Mouse (Mus musculus) lung, embryonic 16.5 days (tissue): ENCODE results near the gene Slc12a7. TPM values are rescaled to one million over a fixed set of nuclear protein-coding genes. Genes with fewer than 3 reads are reported as not detected.

Experiments used
- ATAC-seq: fragments of 200-750 bp; cut with Nextera tagmentation; 2 replicates; pipeline ENCODE4 v1.8.0; 2017; ENCODE audit warnings: low read depth, mild to moderate bottlenecking, moderate library complexity
- H3K27ac ChIP-seq: fragments of 300-500 bp; sonication (generic); 2 replicates; pipeline ENCODE4 v1.5.1; 2014; ENCODE audit warnings: mild to moderate bottlenecking, control low read depth, low read length
- H3K27me3 ChIP-seq: fragments of 300-500 bp; sonication (generic); 2 replicates; pipeline ENCODE4 v1.6.1; 2014; ENCODE audit warnings: low read depth, low read length, mixed read lengths; ENCODE audit not compliant: control insufficient read depth, insufficient read depth
- H3K36me3 ChIP-seq: fragments of 300-500 bp; sonication (generic); 2 replicates; pipeline ENCODE4 v1.6.1; 2014; ENCODE audit warnings: low read length; ENCODE audit not compliant: control insufficient read depth, insufficient read depth
- H3K4me1 ChIP-seq: fragments of 300-500 bp; sonication (generic); replicated peaks from 2 replicates; pipeline ENCODE4 v1.6.1; 2014; ENCODE audit warnings: low read length, mixed read lengths; ENCODE audit not compliant: control insufficient read depth, insufficient read depth
- H3K4me2 ChIP-seq: fragments of 300-500 bp; sonication (generic); 2 replicates; pipeline ENCODE4 v1.6.1; 2014; ENCODE audit warnings: low read depth, low read length, control low read depth
- H3K4me3 ChIP-seq: fragments of 300-500 bp; sonication (generic); 2 replicates; pipeline ENCODE4 v1.5.1; 2014; ENCODE audit warnings: mild to moderate bottlenecking, low read length, control low read depth
- H3K9ac ChIP-seq: fragments of 300-500 bp; sonication (generic); 2 replicates; pipeline ENCODE4 v1.6.1; 2014; ENCODE audit warnings: low read length, control low read depth
- H3K9me3 ChIP-seq: fragments of 300-500 bp; sonication (generic); 2 replicates; pipeline ENCODE4 v1.6.1; 2016; ENCODE audit warnings: low read length; ENCODE audit not compliant: control insufficient read depth
- WGBS: fragments of 180-500 bp; shearing (Covaris S2); extraction: QIAGEN DNeasy Blood & Tissue Kit; methylation state at CpG from one replicate; pipeline ENCODE4 v1.1.7; 2014; 5-methylcytosine and 5-hydroxymethylcytosine counted together
- polyA plus RNA-seq: library from polyadenylated mRNA; unstranded; fragments of >200 nt; fragmentation: Nextera tagmentation; extraction: Ambion mirVana; gene quantifications from 2 replicates; pipeline ENCODE4 v1.2.1, GENCODE M21; 2015

Slc12a7 gene
- polyA plus RNA-seq, 1 experiment from 2014 or later = 14.6 TPM

DNA sequence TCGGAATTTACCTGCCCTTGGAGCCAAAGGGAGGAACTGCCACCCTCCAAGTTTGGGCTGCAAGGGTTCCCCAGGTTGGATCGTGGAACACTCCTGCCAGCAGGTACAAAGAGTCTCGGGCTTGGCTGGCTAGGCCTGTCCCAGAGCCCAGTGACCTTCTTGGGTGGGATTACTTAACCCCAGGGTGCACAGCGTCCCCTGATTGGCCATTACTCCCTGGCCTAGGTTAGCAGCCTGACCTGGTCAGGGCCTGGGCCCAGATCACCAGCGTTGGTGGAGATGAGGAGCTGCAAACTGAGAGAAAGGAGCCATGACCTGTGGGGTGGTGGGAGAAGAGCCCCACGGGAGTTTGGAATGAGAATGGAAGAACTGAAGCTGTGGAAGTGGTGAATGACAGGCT, 30.0 kb downstream of the Slc12a7 start:
- ATAC-seq = no peak; the same call in 1 of the 2 replicates
- Histone ChIP-seq H3K27me3 (no peaks in the 10 kb centered on the region), H3K4me3 (peak overlapping the region; percentile 75), H3K27ac (0 out of 2 replicates have a peak overlapping the region, but pooled peaks have one; percentile 10), H3K4me1 (peaks cover 8% of the 10 kb centered on the region), H3K9me3 (no peaks in the 10 kb centered on the region), H3K9ac (peak overlapping the region; percentile 81), H3K4me2 (peak overlapping the region; percentile 96), H3K36me3 (no peaks in the 10 kb centered on the region)
- 43% methylated on average over 6 of the region's 6 CpGs for WGBS

DNA sequence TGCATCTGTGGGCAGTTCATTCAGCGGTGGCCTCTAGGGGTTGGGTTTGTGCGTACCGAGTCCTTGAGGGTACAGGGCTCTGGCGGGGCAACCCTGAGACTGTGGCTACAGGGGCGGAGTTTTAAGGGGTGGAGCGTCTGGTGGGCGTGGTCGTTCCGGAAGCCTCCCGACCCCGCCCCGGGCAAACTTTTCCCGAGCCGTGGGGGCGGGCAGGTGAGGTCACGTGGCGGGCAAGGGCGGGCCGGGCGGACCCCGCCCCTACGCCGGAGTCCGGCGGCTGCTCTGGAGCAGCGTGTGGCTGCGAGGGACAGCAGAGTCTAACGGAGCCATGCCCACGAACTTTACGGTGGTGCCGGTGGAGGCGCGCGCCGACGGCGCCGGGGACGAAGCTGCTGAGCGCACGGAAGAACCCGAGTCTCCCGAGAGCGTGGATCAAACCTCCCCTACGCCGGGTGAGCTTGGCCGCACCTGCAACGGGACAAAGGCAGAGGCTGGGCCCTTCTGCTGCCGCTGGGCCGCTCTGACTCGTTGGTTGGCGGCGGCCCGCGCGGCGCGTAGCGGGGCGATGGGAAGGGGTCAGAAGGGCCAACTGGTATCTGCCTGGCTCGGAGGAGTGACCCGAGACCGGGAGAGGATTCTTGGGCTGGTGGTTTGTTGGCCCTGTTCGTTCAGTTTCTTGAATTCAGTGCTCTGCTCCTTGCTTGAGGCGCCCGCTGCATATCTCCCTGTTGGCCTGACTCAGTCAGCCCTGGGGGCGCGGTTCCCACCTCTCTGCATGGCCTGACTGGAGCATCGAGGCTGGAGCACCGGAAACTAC, 30.8 kb downstream of the Slc12a7 start:
- peak overlapping the region; percentile 75 for H3K4me3 ChIP-seq
- peak overlapping the region; percentile 47 for H3K27ac ChIP-seq
- peak; percentile 96 for ATAC-seq
- peak overlapping the region; percentile 96 for H3K4me2 ChIP-seq
- WGBS = under 1% methylated on average over 64 of the region's 70 CpGs
- peaks cover 8% of the 10 kb centered on the region for H3K4me1 ChIP-seq
- H3K36me3 ChIP-seq = no peaks in the 10 kb centered on the region
- no peaks in the 10 kb centered on the region for H3K9me3 ChIP-seq
- peak overlapping the region; percentile 81 for H3K9ac ChIP-seq
- H3K27me3 ChIP-seq = no peaks in the 10 kb centered on the region

DNA sequence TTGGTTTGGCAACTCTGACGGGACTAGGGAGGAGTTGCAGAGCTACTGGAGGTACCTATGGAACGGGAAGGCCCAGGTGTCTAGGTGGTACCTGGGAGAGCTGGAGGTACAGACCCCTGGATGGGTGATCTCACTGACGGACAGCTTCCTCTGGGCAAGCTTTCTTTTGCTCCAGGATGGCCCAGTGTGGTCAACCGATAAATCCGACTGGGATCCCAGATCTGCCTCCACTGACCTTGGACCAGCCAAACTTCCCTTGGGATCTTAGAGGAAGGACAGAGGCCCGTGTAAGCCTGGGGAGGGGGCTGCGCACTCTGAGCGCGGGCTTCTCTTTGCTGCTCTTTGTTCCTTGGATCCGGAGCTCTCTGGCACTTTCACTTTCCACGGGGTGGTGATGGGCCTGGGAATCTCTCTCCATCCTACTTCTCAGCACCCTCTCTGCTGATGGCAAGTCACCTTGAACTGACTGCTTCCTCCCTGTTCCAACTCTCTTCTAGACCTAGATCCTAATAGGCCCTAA, 31.4 kb downstream of the Slc12a7 start:
- H3K4me2 ChIP-seq = peak overlapping the region; percentile 96
- WGBS = under 1% methylated on average over 11 of the region's 11 CpGs
- no peak for ATAC-seq
- H3K9me3 ChIP-seq = no peaks in the 10 kb centered on the region
- H3K36me3 ChIP-seq = no peaks in the 10 kb centered on the region
- H3K4me1 ChIP-seq = peaks cover 8% of the 10 kb centered on the region
- H3K27ac ChIP-seq = peak overlapping the region; percentile 47; the same call in 1 of the 2 replicates
- peak overlapping the region; percentile 81 for H3K9ac ChIP-seq
- peak overlapping the region; percentile 75 for H3K4me3 ChIP-seq
- H3K27me3 ChIP-seq = no peaks in the 10 kb centered on the region

DNA sequence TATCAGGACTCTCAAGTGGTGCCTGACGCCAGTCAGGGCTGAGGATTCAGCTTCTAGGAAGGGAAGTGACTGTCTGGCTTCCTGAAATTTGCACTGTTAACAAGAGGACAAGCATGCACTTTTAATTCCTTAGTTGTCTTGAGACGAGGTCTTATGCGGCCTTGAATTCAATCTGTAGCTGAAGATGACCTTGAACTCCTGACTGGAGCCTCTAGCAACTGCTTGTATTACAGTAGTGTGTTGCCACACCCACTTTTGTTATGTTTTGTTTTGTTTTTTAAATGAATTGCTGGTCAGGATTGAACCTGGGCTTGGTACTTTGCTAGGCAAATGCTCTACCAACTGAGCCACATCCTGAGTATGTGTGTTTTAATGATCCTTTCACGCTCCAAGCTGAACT, 32.5 kb downstream of the Slc12a7 start:
- H3K27me3 ChIP-seq = no peaks in the 10 kb centered on the region
- H3K4me3 ChIP-seq = no peak overlapping the region
- no peak overlapping the region; the same call in 1 of the 2 replicates for H3K9ac ChIP-seq
- WGBS = 53% methylated on average over 4 of the region's 4 CpGs
- no peaks in the 10 kb centered on the region for H3K9me3 ChIP-seq
- peaks cover 8% of the 10 kb centered on the region for H3K4me1 ChIP-seq
- H3K4me2 ChIP-seq = no peak overlapping the region
- no peak for ATAC-seq
- H3K27ac ChIP-seq = no peak overlapping the region
- H3K36me3 ChIP-seq = no peaks in the 10 kb centered on the region

DNA sequence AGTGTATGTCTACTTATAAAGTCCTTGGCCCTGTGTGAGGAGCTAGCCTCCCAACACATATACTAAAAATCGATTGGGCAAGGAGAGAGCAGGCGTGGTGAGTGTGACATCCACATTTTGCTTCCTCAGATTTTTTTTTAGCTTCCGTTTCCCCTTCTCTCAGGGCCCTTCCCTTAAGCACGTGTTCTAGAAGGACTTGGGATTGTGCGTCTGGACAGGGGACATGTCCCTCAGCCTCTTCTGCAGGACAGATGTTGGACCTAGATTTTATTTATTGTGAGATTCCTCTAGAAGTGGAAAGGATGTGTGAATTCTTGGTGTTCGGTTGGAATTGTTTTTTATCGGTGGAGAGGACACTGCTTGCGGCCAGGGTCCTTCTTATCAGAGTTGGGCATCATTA, 34.3 kb downstream of the Slc12a7 start:
- peaks cover 13% of the 10 kb centered on the region for H3K4me1 ChIP-seq
- H3K27me3 ChIP-seq = no peaks in the 10 kb centered on the region
- H3K4me2 ChIP-seq = no peak overlapping the region
- WGBS = 65% methylated on average over 8 of the region's 8 CpGs
- H3K36me3 ChIP-seq = no peaks in the 10 kb centered on the region
- no peak for ATAC-seq
- H3K9me3 ChIP-seq = no peaks in the 10 kb centered on the region
- H3K4me3 ChIP-seq = no peak overlapping the region
- no peak overlapping the region for H3K27ac ChIP-seq
- H3K9ac ChIP-seq = no peak overlapping the region

DNA sequence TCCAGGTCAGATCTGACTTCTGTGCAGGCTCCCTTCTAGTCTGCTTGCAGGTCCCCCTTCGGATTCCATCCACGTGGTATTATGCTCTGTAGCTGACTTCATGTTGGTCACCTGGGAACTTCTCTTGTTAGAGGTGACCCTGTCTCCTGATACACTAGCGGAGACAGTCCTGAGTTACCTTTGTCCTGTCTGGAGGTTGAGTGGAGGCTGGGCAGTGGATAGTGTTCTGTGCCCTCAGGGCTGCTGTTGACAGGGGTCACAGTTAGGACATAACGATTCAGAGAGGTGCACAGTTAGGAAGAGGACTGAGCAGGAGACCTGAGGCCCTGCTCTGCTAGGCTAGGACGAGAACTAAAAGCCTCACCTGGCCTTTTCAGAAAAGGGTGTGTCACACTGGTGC, 34.9 kb downstream of the Slc12a7 start:
- Histone ChIP-seq H3K9ac (no peak overlapping the region), H3K4me2 (no peak overlapping the region), H3K36me3 (no peaks in the 10 kb centered on the region), H3K4me3 (no peak overlapping the region), H3K27me3 (no peaks in the 10 kb centered on the region), H3K9me3 (no peaks in the 10 kb centered on the region), H3K4me1 (peaks cover 17% of the 10 kb centered on the region), H3K27ac (no peak overlapping the region)
- 75% methylated on average over 5 of the region's 5 CpGs for WGBS
- ATAC-seq = no peak

DNA sequence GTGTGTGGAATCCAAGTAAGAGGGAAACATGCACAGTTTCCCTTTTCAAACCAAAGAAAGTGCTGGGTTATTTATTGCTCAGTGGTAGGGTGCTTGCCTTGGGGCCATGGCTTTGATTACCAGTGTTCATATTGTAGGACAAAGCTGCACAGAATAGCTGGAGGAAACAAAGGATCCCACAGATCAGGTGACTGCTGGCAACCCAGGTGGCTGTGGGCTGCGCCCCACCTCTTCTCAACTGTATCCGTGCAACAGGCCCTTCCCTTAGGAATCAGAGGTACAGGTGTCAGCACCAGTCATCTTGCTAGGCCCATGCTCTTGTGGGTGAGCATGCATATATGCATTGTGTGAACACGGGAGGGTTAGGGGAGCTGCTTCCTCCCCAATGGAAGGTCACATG, 35.4 kb downstream of the Slc12a7 start:
- WGBS = 77% methylated on average over 3 of the region's 3 CpGs
- Histone ChIP-seq H3K36me3 (no peaks in the 10 kb centered on the region), H3K9me3 (no peaks in the 10 kb centered on the region), H3K9ac (no peak overlapping the region), H3K4me2 (no peak overlapping the region), H3K27ac (no peak overlapping the region), H3K27me3 (no peaks in the 10 kb centered on the region), H3K4me1 (peaks cover 22% of the 10 kb centered on the region), H3K4me3 (no peak overlapping the region)
- no peak for ATAC-seq

DNA sequence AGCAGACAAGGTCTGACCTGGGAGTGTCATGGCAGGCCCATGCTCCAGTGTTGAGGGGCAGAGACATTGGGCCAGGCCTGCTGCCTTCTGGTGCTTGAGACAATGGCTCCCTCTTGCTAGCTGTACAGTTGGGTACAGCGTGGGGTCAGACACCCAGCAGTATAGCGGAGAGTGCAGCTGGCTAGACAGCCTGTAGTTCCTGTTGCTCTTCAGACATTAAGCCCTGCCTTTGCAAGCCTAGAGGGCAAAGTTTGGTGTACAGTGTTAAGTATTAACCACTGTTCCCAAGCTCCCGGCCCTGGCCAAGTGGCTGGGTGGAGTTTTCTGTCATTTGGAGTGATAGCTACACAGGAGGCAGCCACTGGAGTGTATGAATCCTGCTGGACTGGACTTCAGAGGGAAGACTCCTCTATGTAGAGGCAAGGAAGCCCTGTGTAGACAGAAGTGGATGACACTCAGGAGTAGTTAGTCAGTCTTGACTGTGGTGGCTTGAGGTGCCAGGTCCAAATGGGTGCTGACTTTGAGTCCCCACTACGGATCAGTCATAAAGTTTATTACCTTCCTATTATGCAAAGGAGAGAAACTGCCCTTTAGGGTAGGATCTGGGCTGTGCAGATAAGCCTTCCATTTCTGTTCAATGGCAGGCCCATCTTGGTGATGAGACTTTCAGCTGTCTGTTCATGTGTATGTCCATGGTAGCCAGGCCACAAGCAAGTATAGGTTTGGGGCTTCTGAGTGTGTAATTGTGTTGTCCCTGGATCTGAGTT, 37.2 kb downstream of the Slc12a7 start:
- Histone ChIP-seq H3K27ac (no peak overlapping the region), H3K27me3 (no peaks in the 10 kb centered on the region), H3K36me3 (no peaks in the 10 kb centered on the region), H3K4me1 (peaks cover 21% of the 10 kb centered on the region), H3K9ac (no peak overlapping the region), H3K4me3 (no peak overlapping the region), H3K4me2 (no peak overlapping the region), H3K9me3 (no peaks in the 10 kb centered on the region)
- ATAC-seq = peak; percentile 23; the same call in 1 of the 2 replicates
- WGBS = 51% methylated on average over 4 of the region's 4 CpGs

DNA sequence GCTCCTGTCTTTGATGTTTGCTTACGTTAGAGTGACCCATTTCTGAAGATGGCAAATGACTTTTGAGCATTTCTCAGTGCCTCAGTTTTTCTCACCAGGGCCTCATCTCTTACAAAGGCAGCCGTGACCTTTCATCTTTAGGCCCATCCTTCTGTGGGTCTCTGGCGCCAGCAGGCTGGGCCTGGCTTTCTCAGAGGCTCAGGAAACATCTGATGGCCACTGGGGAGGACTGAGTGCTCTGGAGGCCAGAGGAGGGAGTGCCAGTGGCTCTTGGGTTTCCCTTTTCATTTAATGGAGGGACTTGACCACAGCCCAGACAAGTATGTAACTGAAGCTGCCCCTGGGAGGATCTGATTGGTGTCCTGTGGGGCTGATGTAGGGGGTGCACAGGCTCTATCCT, 38.2 kb downstream of the Slc12a7 start:
- H3K27ac ChIP-seq = no peak overlapping the region

More for the DNA sequence above, 38.2 kb downstream of the Slc12a7 start:
- Histone ChIP-seq H3K27me3 (no peaks in the 10 kb centered on the region), H3K4me1 (peaks cover 18% of the 10 kb centered on the region), H3K9ac (no peak overlapping the region), H3K4me2 (no peak overlapping the region), H3K36me3 (no peaks in the 10 kb centered on the region), H3K4me3 (no peak overlapping the region), H3K9me3 (no peaks in the 10 kb centered on the region)
- WGBS = 52% methylated on average over 3 of the region's 3 CpGs
- no peak for ATAC-seq
